Mouse (Mus musculus) v-Abl transformed pro-B cells (cell line): Measurements from ENCODE around the gene Eef1akmt3.
"Not testable (repeated sequence)": the region's sequence is repeated elsewhere in the genome, so short reads cannot be mapped to it uniquely, and the experiment has no call there.

Experiments used
- in situ Hi-C, 2 experiments: fragments of 400-800 bp; cut with MboI; formaldehyde crosslinking; loops; one replicate each; pipeline ENCODE4 v1.15.1; 2025; ENCODE audit not compliant: unreplicated experiment in 2 of 2

Gene Eef1akmt3

DNA sequence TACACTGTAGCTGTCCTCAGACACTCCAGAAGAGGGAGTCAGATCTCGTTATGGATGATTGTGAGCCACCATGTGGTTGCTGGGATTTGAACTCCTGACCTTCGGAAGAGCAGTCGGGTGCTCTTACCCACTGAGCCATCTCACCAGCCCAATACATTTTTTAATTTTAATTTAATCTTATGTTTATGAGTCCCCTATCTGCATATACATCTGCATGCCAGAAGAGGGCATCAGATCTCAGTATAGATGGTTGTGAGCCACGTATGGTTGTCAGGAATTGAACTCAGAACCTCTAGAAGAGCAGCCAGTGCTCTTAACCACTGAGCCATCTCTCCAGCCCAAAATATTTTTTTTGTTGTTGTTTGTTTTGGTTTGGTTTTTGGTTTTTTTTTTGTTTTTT lies 31.0 kb upstream of the Eef1akmt3 start:
- in situ Hi-C loops, result not testable (repeated sequence)

DNA sequence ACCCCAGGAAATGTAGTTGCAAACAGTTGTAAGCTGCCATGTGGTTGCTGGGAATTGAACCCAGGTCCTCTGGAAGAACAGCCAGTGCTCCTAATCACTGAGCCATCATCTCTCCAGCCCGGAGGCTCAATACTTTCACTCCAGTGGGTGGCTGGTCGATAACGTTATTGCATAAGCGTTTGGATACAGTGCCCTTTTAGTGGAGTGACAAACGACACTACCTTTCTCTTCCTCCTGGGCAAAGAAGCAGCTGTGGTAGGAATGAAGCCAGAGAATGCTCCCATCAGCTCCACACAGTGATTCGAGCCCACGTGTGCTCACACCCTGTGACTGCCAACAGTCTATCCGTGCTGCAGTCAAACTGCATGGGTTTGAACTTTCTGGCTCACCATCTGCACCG lies 29.9 kb upstream of the Eef1akmt3 start:
- in situ Hi-C loops, result no loop called here

GRCm38 (mm10) chr10:127070190-127071121 lies 29.1 kb upstream of the Eef1akmt3 start, which contains the start of gene Tspan31:
TSS of gene Tspan31 (minus strand) at chr10:127070264.
- in situ Hi-C loops, result no loop called here

DNA sequence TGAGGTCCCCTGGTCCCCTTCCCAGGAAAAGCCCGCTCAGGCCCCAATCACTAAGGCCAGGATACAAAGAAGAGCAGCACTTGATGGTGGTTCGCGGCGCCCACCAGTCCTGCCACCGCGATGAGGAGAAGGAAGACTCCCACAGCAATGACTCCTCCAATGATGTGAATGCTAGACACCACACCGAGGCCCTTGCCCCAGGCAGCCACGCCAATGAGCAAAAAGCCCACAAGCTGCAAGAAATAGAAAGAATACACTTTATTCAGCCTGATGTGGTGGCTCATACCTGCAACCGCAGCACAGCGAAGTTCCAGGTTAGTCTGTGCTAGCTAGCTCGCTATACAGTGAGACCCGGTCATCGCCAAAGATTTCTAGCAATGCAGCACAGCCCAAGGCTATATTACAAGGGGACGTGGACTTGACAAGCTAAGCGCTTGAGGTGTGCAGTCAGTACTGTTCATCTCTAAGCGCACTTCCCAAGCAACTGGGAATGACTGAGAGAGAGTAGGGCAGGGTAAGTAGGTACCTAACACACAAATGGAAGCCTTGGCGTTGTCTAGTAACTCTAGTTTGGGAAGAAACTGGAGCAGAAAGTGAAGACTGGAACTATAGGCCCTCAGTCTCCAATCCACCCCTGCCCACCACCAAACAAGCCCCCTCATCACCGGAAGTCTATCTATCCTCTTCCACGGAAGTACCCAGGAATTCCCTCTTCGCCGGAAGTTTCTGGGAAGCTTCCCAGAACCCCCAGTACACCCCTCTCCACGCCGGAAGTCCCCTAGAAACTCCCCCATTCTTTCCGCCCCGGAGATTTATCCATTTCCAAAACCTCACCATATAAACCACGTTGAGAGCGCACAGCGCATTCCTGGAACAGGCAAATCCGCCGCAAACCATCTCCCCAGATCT lies 28.2 kb upstream of the Eef1akmt3 start:
- in situ Hi-C loops, result no loop called here

- in situ Hi-C loops, result no loop called here
These were observed 27.2 kb upstream of the Eef1akmt3 start for GRCm38 (mm10) chr10:127068360-127069038.

DNA sequence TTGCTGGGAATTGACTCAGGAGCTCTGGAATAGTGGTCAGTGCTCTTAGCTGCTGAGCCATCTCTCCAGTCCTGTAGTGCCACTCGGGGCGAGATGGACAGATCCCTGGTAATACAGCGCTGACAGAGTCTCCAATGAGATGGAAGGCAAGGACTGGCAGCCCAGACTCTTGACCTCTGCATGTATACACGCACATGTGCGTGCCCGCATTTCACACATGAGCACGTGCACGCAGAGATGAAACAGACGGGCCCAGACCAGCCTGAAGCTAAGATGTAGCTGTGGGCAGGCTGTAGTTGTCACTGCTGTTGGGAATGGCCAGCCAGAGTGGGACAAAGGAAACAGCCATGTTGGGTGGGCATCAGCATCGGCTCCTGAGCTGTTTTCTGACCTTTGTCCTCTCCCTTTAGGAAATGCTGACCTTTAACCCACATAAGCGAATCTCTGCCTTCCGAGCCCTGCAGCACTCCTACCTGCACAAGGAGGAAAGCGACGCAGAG lies 25.3 kb upstream of the Eef1akmt3 start:
- in situ Hi-C loops, result no loop called here

- in situ Hi-C loops, result no loop called here
These were observed 24.7 kb upstream of the Eef1akmt3 start for GRCm38 (mm10) chr10:127065981-127066380.

GRCm38 (mm10) chr10:127063913-127064870 lies 22.9 kb upstream of the Eef1akmt3 start:
- in situ Hi-C loops, result no loop called here

GRCm38 (mm10) chr10:127063239-127063872 lies 22.0 kb upstream of the Eef1akmt3 start, which contains the start of gene Cdk4:
TSS of gene Cdk4 (plus strand) at chr10:127063534.
- in situ Hi-C loops, result no loop called here

GRCm38 (mm10) chr10:127062503-127062902 lies 21.2 kb upstream of the Eef1akmt3 start:
- in situ Hi-C loops, result no loop called here

GRCm38 (mm10) chr10:127062101-127062500 lies 20.8 kb upstream of the Eef1akmt3 start:
- in situ Hi-C loops, result not testable (repeated sequence)

GRCm38 (mm10) chr10:127061513-127061912 lies 20.2 kb upstream of the Eef1akmt3 start:
- in situ Hi-C loops, result no loop called here

- in situ Hi-C loops, result no loop called here
These were observed 19.8 kb upstream of the Eef1akmt3 start for GRCm38 (mm10) chr10:127061085-127061484.

GRCm38 (mm10) chr10:127059968-127060916 lies 18.9 kb upstream of the Eef1akmt3 start, which contains the start of gene March9:
TSS of gene March9 (minus strand) at chr10:127060184.
- in situ Hi-C loops, result no loop called here

DNA sequence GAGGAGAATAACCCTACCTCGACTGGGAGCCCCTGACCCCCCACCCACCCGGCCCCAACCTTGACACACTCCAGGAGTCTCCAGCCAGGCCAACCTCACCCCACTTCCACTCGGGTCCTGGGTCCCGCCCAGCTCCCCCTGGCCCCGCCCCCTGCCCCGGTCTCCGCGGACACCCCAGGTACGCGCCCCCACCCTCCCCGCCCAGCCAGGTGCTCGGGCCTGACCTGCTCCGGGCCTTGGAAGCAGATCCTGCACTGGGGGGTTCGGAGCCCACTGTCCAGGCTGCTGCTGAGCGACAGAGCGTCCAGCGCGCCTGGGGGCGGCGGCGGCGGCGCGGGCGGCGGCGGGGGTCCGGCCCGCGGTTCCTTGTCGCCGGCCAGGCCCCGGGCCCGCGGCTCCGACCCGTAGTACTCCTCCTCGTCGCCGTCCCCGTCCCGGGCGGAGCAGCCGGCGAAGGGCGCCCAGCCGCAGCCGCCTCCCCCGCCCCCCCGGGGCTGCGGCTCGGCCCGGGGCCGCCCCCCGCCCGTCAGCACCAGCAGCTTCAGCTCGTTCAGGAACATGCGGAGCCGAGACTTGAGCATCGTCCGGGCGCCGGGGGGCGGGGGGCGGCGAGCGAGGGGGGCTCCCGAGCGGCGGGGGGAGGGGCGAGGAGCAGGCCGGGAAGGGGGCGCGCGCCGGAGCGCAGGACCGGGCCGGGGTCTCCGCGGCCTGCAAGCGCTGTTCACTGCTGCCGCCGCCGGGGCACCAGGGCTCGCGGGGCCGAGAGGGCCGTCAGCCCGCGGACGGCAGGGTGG lies 18.1 kb upstream of the Eef1akmt3 start:
- in situ Hi-C loops, result no loop called here

DNA sequence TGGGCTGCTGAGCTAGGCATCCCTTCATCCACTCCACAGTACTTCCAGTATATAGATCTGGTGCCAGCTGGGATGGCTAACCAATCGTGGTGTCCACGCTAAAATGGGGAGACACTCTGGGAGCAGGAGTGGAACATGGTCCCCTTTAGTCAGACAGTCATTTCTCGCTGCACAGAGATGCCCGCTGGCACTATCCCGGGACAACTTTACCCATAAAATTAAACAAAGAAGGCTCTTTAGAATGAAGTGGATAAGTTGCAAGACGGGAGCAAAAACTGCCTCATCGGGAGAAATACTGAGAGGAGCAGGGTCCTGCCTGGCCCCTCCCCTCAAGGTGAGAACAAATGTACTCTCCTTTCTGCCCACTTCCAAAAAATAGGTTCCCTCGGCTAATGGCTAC lies 17.4 kb upstream of the Eef1akmt3 start:
- in situ Hi-C loops, result no loop called here

DNA sequence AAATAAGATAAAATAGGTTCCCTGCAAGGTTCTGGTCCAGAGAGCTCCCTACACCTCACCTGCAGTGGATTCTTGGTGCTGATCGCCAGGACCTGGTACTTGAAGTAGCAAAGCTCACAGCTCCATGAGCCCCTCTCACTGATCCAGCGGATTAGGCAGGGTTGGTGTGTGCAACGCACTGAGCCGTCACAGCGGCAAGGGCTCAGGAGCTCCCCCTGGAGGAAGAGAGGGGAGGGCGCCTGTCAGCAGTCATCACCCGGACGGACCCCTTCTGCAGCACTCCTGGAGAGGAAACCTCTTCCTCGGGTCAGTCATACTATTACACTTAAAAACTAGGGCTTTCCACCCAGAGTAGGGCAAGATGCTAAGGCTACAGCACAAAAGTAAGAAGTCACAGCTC lies 16.8 kb upstream of the Eef1akmt3 start:
- in situ Hi-C loops, result no loop called here
